Mouse (Mus musculus) frontal cortex, postnatal 36 days (tissue): Measurements from ENCODE around the gene Rdx.

Source experiments
- DNase-seq, 2 experiments: peaks; one replicate each; pipeline ENCODE4 v3.0.0; 2022; ENCODE audit warnings: low spot score in 2 of 2

Gene Rdx

DNA sequence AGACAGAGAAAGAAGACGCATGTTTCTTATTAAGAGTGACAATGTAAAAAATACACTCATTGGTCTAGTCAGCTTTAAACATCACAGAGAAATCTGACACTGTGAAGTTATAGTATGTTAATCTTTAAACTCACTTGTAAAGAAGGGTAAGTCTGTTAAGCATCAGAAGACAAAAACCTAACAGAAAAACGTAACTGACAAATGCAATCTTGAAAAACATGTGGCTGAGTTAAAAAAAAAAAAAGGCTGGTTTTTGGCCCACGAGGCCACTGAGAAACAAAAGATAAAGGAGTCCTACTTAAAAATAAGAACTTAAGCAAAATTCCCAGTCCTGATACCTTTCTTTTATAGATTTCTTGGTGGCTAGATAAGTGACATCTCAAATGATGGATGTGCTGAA is 63.8 kb downstream of the Rdx start:
- DNase-seq: no peak

DNA sequence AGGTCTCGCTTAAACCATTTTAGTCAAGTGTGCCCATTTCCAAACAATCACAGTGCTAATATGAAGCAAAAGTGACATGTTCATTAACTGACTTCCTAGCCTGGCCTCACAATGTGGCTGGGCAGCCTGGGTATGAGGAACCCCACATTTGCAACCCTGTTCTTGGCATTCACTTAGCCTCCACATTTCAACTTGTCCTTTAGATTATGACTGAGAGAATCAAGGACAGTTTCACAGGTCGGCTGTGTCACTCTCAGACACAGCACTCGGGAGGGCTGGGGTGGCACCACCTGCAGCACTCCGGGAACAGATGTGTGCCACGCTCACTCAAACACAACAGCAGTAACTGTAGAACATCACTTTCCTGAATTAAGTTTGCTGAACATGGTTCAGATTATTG is 66.1 kb downstream of the Rdx start:
- DNase-seq: no peak

DNA sequence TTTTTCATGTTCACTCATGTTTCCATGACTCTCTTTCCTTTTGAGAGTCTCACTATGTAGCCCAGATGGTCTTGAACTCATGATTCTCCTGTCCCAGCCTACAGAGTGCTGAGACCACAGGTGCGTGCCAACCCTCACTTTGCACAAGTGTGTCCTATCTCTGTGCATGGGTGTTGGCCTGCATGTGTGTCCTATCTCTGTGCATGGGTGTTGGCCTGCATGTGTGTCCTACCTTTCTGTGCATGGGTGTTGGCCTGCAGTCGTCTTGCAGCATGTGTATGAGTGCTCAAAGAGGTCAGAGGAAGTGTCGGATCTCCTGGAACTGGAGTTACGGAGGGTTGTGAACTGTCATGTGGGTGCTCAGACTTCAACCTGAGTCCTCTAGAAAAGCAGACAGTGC is 72.2 kb downstream of the Rdx start:
- no peak for DNase-seq

DNA sequence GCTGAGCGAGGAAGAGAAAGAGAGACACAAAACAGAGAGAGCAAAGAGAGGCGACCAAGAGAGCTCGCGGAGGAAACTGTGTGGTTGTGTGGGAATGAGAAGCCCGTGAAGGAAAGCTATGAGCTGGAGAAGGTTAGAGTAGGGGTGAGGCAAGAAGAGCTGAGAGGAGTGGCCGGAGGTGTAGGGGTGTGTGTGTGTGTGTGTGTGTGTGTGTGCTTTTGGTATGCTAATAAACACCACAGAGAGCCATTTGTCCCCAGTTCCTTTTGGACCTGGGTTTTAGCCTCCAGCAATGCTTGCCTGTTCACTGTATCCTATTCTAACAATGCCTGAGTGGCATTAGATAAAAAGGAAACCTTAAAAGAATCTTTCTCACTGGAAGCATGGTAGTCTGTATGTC is 78.3 kb downstream of the Rdx start:
- no peak for DNase-seq

DNA sequence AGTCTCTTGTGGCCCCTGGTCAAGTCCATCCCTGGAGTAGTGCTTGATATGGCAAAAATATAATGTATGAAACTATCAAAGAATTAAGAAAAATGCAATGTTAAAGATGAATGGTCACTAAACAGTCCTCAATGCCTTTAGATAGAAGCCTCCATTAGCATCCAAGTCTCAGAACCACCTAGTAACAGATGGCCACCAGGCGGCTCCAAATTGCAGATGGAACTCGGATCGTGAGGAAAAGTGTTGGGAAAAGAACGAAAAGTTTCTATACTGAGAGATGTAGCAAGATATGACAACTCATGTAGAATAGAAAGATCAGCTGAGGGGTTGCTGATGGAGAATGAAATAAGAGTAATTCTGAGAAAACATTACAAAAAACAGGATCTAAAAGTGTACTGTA is 83.4 kb downstream of the Rdx start:
- DNase-seq: peak; percentile 24 to 48

DNA sequence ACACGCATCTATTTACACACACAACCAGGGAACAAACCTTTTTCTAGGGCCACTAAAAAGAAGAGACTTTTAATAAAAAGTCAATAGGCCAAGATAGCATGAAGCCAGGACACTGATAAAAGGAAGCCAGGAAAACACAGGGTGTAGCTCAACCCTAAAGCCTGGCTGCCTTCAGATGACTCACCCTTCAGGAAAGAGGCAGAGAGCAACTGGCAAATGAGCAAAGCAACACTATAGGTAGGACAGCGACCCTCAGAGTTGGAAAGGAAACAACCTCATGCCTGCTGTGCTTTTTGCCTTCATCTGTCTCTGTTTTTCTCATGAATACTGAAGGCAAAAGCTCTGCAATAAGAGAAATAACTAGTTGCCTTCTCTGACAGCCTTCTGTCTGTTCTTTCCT is 85.8 kb downstream of the Rdx start:
- DNase-seq: no peak
